Mouse (Mus musculus): ENCODE results near the gene A730061H03Rik. TPM values are rescaled to one million over a fixed set of nuclear protein-coding genes. Genes with fewer than 3 reads are reported as not detected.

Gene A730061H03Rik
- 1.0 and 1.1 TPM in 2 replicates for polyA plus RNA-seq (2015; fragmentation: Nextera tagmentation; extraction: Ambion mirVana)

GRCm38 (mm10) chr14:55560202-55561073 is at the start of gene A730061H03Rik:
A730061H03Rik (minus strand) TSS chr14:55560406.
- under 1% methylated on average over 51 of the region's 51 CpGs for WGBS
- H3K27me3 ChIP-seq: no peaks in the 10 kb centered on the region
- peak within 1 kb of the TSS; percentile 73 for H3K9ac ChIP-seq

GRCm38 (mm10) chr14:55608339-55608738 is 48.1 kb upstream of the A730061H03Rik start:
- Histone ChIP-seq H3K27ac (replicated peaks) (no peak overlapping the region), H3K9me3 (no peaks in the 10 kb centered on the region), H3K27me3 (no peaks in the 10 kb centered on the region), H3K4me3 (no peak overlapping the region), H3K4me2 (no peak overlapping the region), H3K9ac (no peak overlapping the region), H3K4me1 (replicated peaks) (peaks cover 11% of the 10 kb centered on the region; the same call in 1 of the 2 replicates), H3K36me3 (peaks cover 42% of the 10 kb centered on the region)
- 96% methylated on average over 6 of the region's 6 CpGs for WGBS
- ATAC-seq (ENCODE audit: low FRiP score, low read depth): no peak

More at GRCm38 (mm10) chr14:55560202-55561073, at the start of gene A730061H03Rik:
- ATAC-seq (ENCODE audit: low FRiP score, low read depth): peak; percentile 97
- peak within 1 kb of the TSS; percentile 68 for H3K4me2 ChIP-seq
- H3K4me1 ChIP-seq (replicated peaks): peaks cover 24% of the 10 kb centered on the region
- H3K27ac ChIP-seq (replicated peaks): peak within 1 kb of the TSS; percentile 98
- H3K4me3 ChIP-seq: peak within 1 kb of the TSS; percentile 53
- H3K36me3 ChIP-seq: peaks cover 17% of the 10 kb centered on the region
- H3K9me3 ChIP-seq: no peaks in the 10 kb centered on the region

DNA sequence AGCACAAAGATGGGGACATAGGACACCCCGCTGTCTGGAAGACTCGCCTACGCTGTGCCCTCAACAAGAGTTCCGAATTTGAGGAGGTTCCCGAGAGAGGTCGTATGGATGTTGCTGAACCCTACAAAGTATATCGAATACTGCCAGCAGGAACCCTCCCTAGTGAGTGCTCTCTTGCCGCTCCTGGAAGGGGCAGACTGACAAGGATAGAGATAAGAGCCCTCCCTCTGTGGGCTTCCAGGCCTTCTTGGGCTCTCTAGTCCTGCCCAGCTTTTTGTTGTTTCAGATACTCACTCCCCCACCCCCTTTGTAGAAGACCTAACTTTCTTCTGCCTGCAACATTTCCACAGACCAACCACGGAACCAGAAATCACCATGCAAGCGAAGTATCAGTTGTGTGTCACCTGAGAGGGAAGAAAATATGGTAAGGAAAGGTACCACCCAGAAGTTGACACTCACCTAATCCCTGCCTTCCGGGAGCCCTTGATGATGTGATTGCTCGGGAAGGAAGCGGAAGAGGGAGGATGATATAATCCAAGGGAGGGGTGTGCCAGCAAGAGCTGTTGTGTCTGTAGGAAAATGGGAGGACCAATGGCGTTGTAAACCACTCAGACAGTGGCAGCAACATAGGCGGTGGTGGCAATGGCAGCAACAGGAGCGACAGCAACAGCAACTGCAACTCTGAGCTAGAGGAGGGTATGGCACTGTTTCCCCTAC is 45.7 kb upstream of the A730061H03Rik start:
- H3K36me3 ChIP-seq: peaks cover 67% of the 10 kb centered on the region
- WGBS: 96% methylated on average over 16 of the region's 16 CpGs

DNA sequence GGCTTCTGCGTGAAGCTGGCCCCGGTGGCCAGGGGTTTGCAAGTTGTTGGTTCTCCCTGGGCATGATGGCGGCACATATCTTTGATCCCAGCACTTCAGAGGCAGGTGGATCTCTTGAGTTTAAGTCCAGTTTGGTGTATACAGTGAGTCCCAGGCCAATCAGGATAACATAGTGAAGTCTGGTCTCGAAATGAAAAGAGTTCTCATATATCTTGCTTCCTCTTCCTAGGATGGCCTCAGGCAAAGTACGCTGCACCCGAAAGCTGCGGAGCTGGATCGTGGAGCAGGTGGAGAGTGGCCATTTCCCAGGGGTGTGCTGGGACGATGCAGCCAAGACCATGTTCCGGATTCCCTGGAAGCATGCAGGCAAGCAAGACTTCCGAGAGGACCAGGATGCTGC is 44.6 kb upstream of the A730061H03Rik start:
- no peaks in the 10 kb centered on the region for H3K9me3 ChIP-seq
- no peak for ATAC-seq (ENCODE audit: low FRiP score, low read depth)
- no peaks in the 10 kb centered on the region for H3K27me3 ChIP-seq
- peaks cover 11% of the 10 kb centered on the region; the same call in 1 of the 2 replicates for H3K4me1 ChIP-seq (replicated peaks)
- H3K36me3 ChIP-seq: peaks cover 74% of the 10 kb centered on the region
- peak overlapping the region; percentile 46; the same call in 1 of the 2 replicates for H3K4me2 ChIP-seq
- WGBS: 92% methylated on average over 11 of the region's 11 CpGs
- H3K4me3 ChIP-seq: no peak overlapping the region
- no peak overlapping the region for H3K9ac ChIP-seq
- no peak overlapping the region for H3K27ac ChIP-seq (replicated peaks)

More for the DNA sequence above, 45.7 kb upstream of the A730061H03Rik start:
- Histone ChIP-seq H3K4me1 (replicated peaks) (peaks cover 11% of the 10 kb centered on the region; the same call in 1 of the 2 replicates), H3K4me3 (no peak overlapping the region), H3K4me2 (no peak overlapping the region), H3K27ac (replicated peaks) (no peak overlapping the region), H3K9me3 (no peaks in the 10 kb centered on the region), H3K27me3 (no peaks in the 10 kb centered on the region), H3K9ac (no peak overlapping the region)
- no peak for ATAC-seq (ENCODE audit: low FRiP score, low read depth)

GRCm38 (mm10) chr14:55603633-55604576 is 43.7 kb upstream of the A730061H03Rik start:
- peak; percentile 89 for ATAC-seq (ENCODE audit: low FRiP score, low read depth)
- no peaks in the 10 kb centered on the region for H3K9me3 ChIP-seq
- peak overlapping the region; percentile 29 for H3K4me3 ChIP-seq
- peaks cover 74% of the 10 kb centered on the region for H3K36me3 ChIP-seq
- H3K4me2 ChIP-seq: peak overlapping the region; percentile 46
- peak overlapping the region; percentile 7; the same call in 1 of the 2 replicates for H3K9ac ChIP-seq
- 22% methylated on average over 19 of the region's 19 CpGs for WGBS
- no peaks in the 10 kb centered on the region for H3K27me3 ChIP-seq
- H3K27ac ChIP-seq (replicated peaks): peak overlapping the region; percentile 46
- peaks cover 11% of the 10 kb centered on the region; the same call in 1 of the 2 replicates for H3K4me1 ChIP-seq (replicated peaks)

- Histone ChIP-seq H3K4me2 (peak within 1 kb of the TSS; percentile 46), H3K36me3 (peaks cover 74% of the 10 kb centered on the region), H3K9me3 (no peaks in the 10 kb centered on the region), H3K4me3 (peak within 1 kb of the TSS; percentile 29), H3K4me1 (replicated peaks) (peaks cover 11% of the 10 kb centered on the region; the same call in 1 of the 2 replicates), H3K27me3 (no peaks in the 10 kb centered on the region), H3K27ac (replicated peaks) (peak within 1 kb of the TSS; percentile 46), H3K9ac (peak within 1 kb of the TSS; percentile 7; the same call in 1 of the 2 replicates)
- no peak for ATAC-seq (ENCODE audit: low FRiP score, low read depth)
- 91% methylated on average over 7 of the region's 7 CpGs for WGBS
Measured at GRCm38 (mm10) chr14:55603271-55603632, 43.0 kb upstream of the A730061H03Rik start, which contains the start of gene Irf9. Irf9 (plus strand) TSS chr14:55603571.

- Histone ChIP-seq H3K4me2 (no peak overlapping the region), H3K27me3 (no peaks in the 10 kb centered on the region), H3K4me1 (replicated peaks) (peaks cover 9% of the 10 kb centered on the region), H3K9ac (no peak overlapping the region), H3K36me3 (peaks cover 83% of the 10 kb centered on the region), H3K4me3 (no peak overlapping the region), H3K27ac (replicated peaks) (no peak overlapping the region), H3K9me3 (no peaks in the 10 kb centered on the region)
- no peak for ATAC-seq (ENCODE audit: low FRiP score, low read depth)
- WGBS: 93% methylated on average over 21 of the region's 21 CpGs
Measured at GRCm38 (mm10) chr14:55598521-55599390, 38.5 kb upstream of the A730061H03Rik start.

DNA sequence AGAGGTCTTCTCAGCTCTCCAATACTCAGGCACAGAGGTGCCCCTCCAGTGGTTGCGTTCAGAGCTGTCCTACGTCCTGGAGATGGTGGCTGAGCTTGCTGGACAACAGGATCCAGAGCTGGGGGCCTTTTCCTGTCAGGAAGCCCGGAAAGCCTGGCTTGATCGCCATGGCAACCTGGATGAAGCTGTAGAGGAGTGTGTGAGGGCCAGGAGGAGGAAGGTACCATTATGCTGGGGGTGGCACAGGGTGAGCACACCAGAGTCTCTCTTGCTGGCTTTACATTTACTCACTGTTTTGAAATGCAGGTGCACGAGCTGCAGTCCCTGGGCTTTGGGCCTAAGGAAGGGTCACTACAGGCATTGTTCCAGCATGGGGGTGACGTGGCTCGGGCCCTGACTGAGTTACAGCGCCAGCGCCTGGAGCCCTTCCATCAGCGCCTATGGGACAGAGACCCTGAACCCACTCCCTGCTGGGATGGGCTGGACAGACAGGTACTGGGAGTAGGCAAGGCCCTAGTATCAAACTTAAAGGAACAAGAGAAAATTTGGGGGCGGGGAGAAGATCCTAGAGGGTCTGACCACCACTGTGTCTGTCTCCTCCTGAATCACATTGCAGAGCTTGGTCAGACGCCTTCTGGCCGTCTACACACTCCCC is 36.0 kb upstream of the A730061H03Rik start:
- no peaks in the 10 kb centered on the region for H3K27me3 ChIP-seq
- 75% methylated on average over 13 of the region's 13 CpGs for WGBS
- no peaks in the 10 kb centered on the region for H3K9me3 ChIP-seq
- H3K4me1 ChIP-seq (replicated peaks): peaks cover 23% of the 10 kb centered on the region
- no peak for ATAC-seq (ENCODE audit: low FRiP score, low read depth)
- H3K9ac ChIP-seq: no peak overlapping the region
- peaks cover 60% of the 10 kb centered on the region for H3K36me3 ChIP-seq
- H3K4me3 ChIP-seq: no peak overlapping the region
- no peak overlapping the region for H3K27ac ChIP-seq (replicated peaks)
- no peak overlapping the region for H3K4me2 ChIP-seq

- H3K36me3 ChIP-seq: peaks cover 37% of the 10 kb centered on the region
- no peaks in the 10 kb centered on the region for H3K9me3 ChIP-seq
- H3K27ac ChIP-seq (replicated peaks): peak overlapping the region; percentile 96
- H3K27me3 ChIP-seq: no peaks in the 10 kb centered on the region
- peaks cover 37% of the 10 kb centered on the region for H3K4me1 ChIP-seq (replicated peaks)
- peak overlapping the region; percentile 78 for H3K9ac ChIP-seq
- no peak for ATAC-seq (ENCODE audit: low FRiP score, low read depth)
- 8% methylated on average over 16 of the region's 16 CpGs for WGBS
- peak overlapping the region; percentile 80 for H3K4me3 ChIP-seq
- H3K4me2 ChIP-seq: peak overlapping the region; percentile 87
Measured at GRCm38 (mm10) chr14:55592226-55592625, 32.0 kb upstream of the A730061H03Rik start.

GRCm38 (mm10) chr14:55591331-55591891 is 31.2 kb upstream of the A730061H03Rik start, which contains the start of gene Rnf31:
Rnf31 (plus strand) TSS chr14:55591708.
- H3K4me3 ChIP-seq: peak within 1 kb of the TSS; percentile 80
- peak within 1 kb of the TSS; percentile 87 for H3K4me2 ChIP-seq
- WGBS: under 1% methylated on average over 33 of the region's 33 CpGs
- peak; percentile 90 for ATAC-seq (ENCODE audit: low FRiP score, low read depth)
- H3K27ac ChIP-seq (replicated peaks): peak within 1 kb of the TSS; percentile 96
- peaks cover 37% of the 10 kb centered on the region for H3K4me1 ChIP-seq (replicated peaks)
- no peaks in the 10 kb centered on the region for H3K9me3 ChIP-seq
- H3K9ac ChIP-seq: peak within 1 kb of the TSS; percentile 78
- no peaks in the 10 kb centered on the region for H3K27me3 ChIP-seq
- peaks cover 31% of the 10 kb centered on the region for H3K36me3 ChIP-seq
